Mouse (Mus musculus) bone marrow macrophage, adult 2 months (primary cell): ENCODE measurements around the gene Grb10.

Experiments used
- CTCF ChIP-seq: IDR thresholded peaks from 2 replicates; pipeline ENCODE4 v1.5.1; 2012; ENCODE audit warnings: low read depth, mild to moderate bottlenecking, low read length, moderate library complexity
- POLR2A ChIP-seq: IDR thresholded peaks from 2 replicates; pipeline ENCODE4 v1.6.1; 2012; ENCODE audit warnings: mild to moderate bottlenecking, low read depth, low read length, borderline replicate concordance

DNA sequence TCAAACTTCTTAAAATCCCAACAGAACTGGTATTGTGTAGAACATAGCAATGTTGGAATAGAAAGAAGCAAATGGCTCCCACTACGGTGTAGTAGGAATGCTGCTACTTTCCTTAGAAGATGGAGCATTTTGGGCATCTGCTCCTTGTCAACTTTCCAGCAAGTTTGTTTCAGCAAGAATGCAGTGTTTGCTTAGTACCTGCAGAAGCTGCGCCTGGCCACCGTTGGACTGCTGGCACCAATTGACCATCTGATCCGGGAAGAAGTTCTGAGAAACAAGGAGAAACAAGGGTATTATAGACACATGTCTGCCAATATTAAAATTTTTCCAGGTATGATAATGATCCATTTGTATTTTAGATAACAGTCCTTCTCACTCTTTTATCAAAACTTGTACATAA lies 92.7 kb downstream of the Grb10 start:
- TF ChIP-seq POLR2A (no peak), CTCF (no peak)
